Mouse (Mus musculus) layer of hippocampus, postnatal 10 days (tissue): Measurements from ENCODE around the gene Man2a1. TPM values are rescaled to one million over a fixed set of nuclear protein-coding genes. Genes with fewer than 3 reads are reported as not detected.

ENCODE experiments used
- DNase-seq, 2 experiments: peaks; one replicate each; pipeline ENCODE4 v3.0.0; 2021; ENCODE audit warnings: low spot score in 2 of 2
- total RNA-seq, 2 experiments: library from RNA; stranded (reverse); gene quantifications; 2 replicates each; pipeline ENCODE4 v1.2.3; 2021

Gene Man2a1
- total RNA-seq, 2 experiments from 2014 or later, result 18.6 to 20.3 TPM

DNA sequence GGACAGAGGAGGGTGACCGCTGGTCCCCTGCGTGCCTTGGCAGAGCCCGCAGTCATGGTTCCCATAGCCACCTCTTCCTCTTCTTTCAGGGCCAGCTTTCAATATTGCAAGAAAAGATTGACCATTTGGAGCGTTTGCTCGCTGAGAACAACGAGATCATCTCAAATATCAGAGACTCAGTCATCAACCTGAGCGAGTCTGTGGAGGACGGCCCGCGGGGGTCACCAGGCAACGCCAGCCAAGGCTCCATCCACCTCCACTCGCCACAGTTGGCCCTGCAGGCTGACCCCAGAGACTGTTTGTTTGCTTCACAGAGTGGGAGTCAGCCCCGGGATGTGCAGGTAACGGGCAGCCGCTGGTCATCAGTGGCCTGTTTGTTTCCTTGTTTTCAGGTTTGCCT lies 23.9 kb downstream of the Man2a1 start:
- DNase-seq, result no peak

- no peak for DNase-seq
These were observed 28.3 kb downstream of the Man2a1 start for GRCm38 (mm10) chr17:64628796-64629195.

- no peak for DNase-seq
These were observed 28.9 kb downstream of the Man2a1 start for GRCm38 (mm10) chr17:64629486-64629885.

- no peak for DNase-seq
These were observed 30.0 kb downstream of the Man2a1 start for GRCm38 (mm10) chr17:64630506-64630905.

- no peak for DNase-seq
These were observed 37.5 kb downstream of the Man2a1 start for GRCm38 (mm10) chr17:64637868-64638537.

DNA sequence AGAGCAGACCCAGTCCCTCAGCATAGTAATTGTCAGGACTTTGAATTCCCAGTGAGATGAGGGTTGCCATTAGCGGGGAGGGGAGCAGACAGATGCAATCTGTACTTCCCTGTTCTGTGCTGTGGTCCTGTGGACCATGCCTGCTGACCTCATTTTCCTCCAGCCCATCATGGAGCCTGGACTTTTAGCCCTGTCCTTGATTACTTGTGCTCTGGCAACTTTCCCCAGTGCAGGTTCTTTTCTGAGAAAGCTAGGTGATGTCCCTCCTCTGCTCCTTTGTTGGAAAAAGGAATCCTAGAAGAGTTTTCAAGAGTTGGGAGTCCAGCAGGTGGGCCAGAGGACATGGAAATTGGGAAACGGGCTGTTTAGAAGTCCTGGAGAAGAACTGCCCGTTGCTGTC lies 40.8 kb downstream of the Man2a1 start:
- no peak for DNase-seq

DNA sequence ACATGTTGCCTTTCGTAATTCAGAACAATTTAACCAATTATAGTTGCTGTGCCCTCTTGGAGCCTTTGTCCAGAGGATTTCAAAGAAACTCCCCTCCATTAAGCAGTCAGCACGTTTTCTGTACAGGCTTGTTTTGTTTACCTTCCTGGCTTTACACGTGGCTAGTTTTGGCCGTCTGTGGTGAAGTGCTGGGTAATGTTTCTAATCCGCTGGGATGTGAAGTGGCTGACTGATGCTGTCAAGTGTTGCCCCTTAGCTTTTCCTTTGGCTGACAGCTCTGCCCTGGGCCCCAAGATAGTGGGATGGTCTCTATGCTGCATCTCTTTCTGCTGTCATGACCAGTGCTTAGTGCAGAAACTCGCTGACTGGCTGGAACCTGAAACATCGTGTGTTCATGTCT lies 43.1 kb downstream of the Man2a1 start:
- no peak for DNase-seq

GRCm38 (mm10) chr17:64644888-64645605 lies 44.5 kb downstream of the Man2a1 start:
- DNase-seq, result no peak

DNA sequence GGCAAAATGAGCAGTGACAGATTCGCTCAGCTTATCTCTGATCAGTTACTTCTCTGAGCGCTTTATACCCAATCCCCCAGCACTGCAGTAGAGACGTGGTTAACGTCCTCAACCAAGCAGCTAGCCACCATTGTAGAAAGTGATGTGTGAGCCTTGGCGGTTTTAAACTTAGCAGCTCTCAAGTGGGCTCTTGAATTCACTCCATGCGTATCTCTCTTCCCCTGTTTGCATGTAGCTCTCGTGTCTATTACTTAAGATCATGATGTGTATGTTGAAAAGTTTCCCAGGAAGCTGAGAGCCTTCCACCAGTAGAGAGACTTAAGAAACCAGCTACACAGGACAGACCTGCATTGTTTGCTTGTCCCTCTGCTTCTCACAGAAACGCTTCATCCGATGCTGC lies 46.9 kb downstream of the Man2a1 start:
- no peak for DNase-seq

DNA sequence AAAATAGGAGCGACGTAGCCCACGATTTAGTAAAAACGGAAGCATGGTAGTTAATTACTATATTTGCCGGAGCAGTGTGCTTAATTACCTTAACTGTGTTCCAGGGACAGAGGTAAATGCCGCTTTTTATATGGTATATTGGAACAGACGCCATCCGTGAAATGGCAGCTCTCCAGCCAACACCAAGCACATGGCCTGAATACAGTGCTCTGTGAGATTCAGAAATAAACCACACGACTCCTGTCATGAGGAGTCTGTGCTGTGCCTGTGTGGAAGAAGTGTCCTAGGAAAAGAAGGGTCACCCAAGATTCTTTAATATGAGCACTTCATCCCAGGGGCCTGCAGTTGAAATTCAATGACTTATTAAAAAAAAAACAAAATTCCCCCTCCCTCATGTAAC lies 50.2 kb downstream of the Man2a1 start:
- no peak for DNase-seq

- no peak for DNase-seq
These were observed 53.1 kb downstream of the Man2a1 start for GRCm38 (mm10) chr17:64653621-64654020.

GRCm38 (mm10) chr17:64659682-64660081 lies 59.1 kb downstream of the Man2a1 start:
- DNase-seq, result no peak

DNA sequence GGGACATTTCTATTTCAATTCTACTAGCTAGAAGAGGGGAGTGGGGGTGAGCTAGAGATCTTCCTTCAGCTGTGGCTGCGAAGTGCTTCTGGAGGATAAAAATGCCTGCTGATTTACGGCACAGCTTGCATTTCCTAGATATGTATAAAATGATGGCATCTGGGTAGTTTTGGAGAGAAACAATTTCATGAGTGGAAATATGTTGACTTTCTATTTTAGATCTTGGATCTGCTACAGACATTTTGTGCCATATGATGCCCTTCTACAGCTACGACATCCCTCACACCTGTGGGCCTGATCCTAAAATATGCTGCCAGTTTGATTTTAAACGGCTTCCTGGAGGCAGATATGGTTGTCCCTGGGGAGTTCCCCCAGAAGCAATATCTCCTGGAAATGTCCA lies 66.0 kb downstream of the Man2a1 start:
- no peak for DNase-seq

- DNase-seq, result no peak
These were observed 68.0 kb downstream of the Man2a1 start for GRCm38 (mm10) chr17:64668504-64668903.

- DNase-seq, result no peak
These were observed 73.9 kb downstream of the Man2a1 start for GRCm38 (mm10) chr17:64674401-64674800.

- no peak for DNase-seq
These were observed 74.4 kb downstream of the Man2a1 start for GRCm38 (mm10) chr17:64674980-64675379.

DNA sequence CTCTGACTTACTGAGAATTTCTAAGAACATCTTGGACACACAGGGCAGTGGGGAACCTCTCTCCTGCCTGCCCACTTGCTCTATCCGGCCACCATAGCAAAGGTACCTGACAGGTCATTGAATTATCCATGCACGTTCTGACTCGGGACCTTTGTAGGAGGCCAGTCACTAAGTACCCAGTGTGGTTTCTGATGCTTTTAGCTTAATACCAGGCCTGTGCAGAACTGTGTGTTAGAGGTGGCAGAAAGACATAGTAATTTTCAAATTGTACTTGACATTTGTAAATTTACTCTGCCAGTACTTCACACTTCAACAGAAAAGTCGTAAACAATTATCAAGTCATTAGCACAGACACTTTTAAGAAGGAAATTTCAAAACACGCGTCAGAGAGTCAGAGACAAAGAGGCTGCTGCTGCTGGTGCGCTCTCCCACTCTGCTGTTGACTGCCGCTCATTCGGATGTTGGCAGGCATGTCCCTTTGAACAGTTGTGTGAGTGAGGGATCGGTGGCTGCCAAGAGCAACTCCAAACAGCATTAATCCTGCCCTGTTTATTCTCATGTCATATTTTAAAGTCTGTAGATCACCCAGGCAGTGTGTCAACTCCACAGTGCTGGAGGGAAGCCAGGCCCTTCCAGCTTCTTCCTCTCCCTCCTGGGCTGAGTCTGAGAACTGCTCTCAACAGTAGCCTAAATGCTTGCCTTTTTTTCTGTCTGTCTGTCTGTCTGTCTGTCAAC lies 76.4 kb downstream of the Man2a1 start:
- peak; percentile 44 to 46 for DNase-seq

DNA sequence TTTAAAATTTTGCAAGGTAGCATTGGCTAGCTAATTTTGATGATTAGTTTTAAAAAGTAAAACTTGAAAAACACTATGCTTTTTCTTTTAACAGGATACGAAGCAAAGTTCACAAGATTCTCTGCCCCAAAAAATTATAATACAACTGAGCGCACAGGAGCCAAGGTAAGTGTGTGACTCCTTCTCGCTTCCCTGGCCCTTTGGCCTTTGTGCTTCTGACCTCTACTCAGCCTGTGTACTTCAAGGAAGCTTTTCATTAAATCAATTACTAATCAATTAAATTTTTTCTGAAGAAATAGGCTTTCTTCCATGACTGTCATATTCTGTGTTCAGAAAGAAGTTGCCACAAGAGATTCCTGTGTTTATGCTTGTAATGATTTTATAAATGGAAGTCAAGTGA lies 80.9 kb downstream of the Man2a1 start:
- DNase-seq, result no peak

- DNase-seq, result no peak
These were observed 81.4 kb downstream of the Man2a1 start for GRCm38 (mm10) chr17:64681927-64682326.

DNA sequence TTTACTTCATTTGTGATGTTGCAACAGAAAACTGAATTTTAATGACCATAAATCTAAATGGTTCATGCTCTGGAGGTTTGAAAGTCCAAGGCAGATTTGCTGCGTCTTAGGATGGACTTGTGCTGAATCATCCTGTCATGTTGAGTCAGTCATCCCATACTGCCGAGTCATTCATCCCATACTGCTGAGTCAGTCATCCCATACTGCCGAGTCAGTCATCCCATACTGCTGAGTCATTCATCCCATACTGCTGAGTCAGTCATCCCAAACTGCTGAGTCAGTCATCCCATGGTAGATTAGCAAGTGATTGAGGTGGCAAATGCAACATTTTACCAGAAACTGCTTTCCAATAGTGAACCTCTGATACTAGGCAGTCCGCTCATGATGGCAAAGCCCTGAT lies 83.6 kb downstream of the Man2a1 start:
- no peak for DNase-seq

DNA sequence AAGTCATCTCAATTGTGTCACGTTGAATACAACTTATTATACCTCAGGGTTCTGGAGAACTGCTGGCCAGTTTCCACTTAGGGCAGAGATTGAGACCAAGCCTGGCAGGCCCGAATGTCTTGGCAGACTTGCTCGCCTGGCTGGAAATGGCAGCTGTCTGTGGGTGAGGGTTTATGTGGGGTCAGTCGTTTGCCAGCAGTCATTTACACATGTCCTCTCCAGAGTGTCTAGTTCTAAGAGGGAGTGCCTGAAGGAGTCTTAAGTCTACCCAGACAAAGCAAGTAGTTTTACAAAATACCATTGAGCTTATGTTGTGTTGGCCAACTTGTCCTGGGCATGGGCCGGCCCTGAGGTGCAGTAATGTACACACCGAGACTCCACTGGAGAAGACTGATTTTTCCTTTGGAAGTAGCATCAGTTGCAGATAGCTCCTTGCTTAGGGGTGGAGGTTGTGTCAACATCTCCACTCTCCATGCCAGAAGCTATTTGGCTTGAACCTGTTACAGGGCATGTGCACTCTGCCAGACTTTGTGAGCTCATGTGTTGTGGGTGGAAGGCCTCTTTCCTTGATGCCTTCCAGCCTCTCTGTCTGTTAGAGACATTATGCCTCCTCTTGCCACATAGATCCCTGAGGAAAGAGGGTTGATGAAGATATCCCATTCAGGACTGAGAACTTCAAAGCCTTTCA lies 84.8 kb downstream of the Man2a1 start:
- DNase-seq, result peak; percentile 21 to 34

DNA sequence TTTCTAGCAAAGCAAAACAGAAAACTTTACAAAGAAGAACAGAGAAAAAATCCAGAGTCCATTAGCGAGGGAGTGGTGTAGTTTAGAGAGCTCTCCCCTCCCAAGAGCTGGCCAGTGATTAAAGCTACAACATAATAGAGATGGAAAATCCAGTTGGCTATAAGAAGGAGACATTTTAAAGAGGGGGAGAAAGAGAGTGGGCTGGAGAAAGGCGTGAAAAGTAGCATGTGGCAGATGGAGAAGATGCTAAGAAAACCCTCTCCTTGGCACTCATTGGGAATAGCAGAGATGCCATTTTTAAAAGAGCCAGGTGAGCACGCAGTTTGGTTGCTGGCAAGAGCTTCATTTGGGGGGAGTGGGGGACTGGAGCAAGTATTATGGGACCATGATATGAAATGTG lies 89.1 kb downstream of the Man2a1 start:
- DNase-seq, result no peak
